Mouse (Mus musculus) embryonic fibroblast, embryonic 13.5 days (primary cell): ENCODE data around the gene 3110040M04Rik.

ENCODE experiments used
- CTCF ChIP-seq: IDR thresholded peaks from 2 replicates; pipeline ENCODE4 v1.5.1; 2011; ENCODE audit warnings: mild to moderate bottlenecking, control low read depth, low read length, moderate library complexity, borderline replicate concordance; ENCODE audit not compliant: insufficient read depth
- POLR2A ChIP-seq: IDR thresholded peaks from 2 replicates; pipeline ENCODE4 v1.6.1; 2011; ENCODE audit warnings: low read depth, mild to moderate bottlenecking, control low read depth, low read length, moderate library complexity

GRCm38 (mm10) chr1:151250529-151251193 is 46.7 kb downstream of the 3110040M04Rik start:
- TF ChIP-seq CTCF, result no peak
- no peak for TF ChIP-seq POLR2A
